Mouse (Mus musculus) liver, embryonic 16.5 days (tissue): ENCODE measurements around the gene Trim56. TPM values are rescaled to one million over a fixed set of nuclear protein-coding genes. Genes with fewer than 3 reads are reported as not detected.

Source experiments
- ATAC-seq: fragments of 200-750 bp; cut with Nextera tagmentation; 2 replicates; pipeline ENCODE4 v1.8.0; 2017; ENCODE audit warnings: low read depth, mild to moderate bottlenecking, moderate number of reproducible peaks, moderate library complexity
- H3K27ac ChIP-seq: fragments of 300-500 bp; sonication (generic); 2 replicates; pipeline ENCODE4 v1.5.1; 2014; ENCODE audit warnings: mild to moderate bottlenecking, low read length
- H3K27me3 ChIP-seq: fragments of 300-500 bp; sonication (generic); 2 replicates; pipeline ENCODE4 v1.6.1; 2014; ENCODE audit warnings: low read depth, low read length, mixed read lengths; ENCODE audit not compliant: control insufficient read depth, insufficient read depth
- H3K36me3 ChIP-seq: fragments of 300-500 bp; sonication (generic); 2 replicates; pipeline ENCODE4 v1.6.1; 2014; ENCODE audit warnings: mild to moderate bottlenecking; ENCODE audit not compliant: control insufficient read depth, insufficient read depth
- H3K4me1 ChIP-seq: fragments of 300-500 bp; sonication (generic); 2 replicates; pipeline ENCODE4 v1.6.1; 2014; ENCODE audit warnings: low read depth, low read length, mixed read lengths; ENCODE audit not compliant: control insufficient read depth
- H3K4me2 ChIP-seq: fragments of 300-500 bp; sonication (generic); 2 replicates; pipeline ENCODE4 v1.6.1; 2014; ENCODE audit warnings: low read depth, low read length, mixed read lengths
- H3K4me3 ChIP-seq: fragments of 300-500 bp; sonication (generic); 2 replicates; pipeline ENCODE4 v1.5.1; 2014; ENCODE audit warnings: low read depth, mild to moderate bottlenecking, low read length
- H3K9ac ChIP-seq: fragments of 300-500 bp; sonication (generic); 2 replicates; pipeline ENCODE4 v1.6.1; 2014; ENCODE audit warnings: low read depth, low read length
- H3K9me3 ChIP-seq: fragments of 300-500 bp; sonication (generic); replicated peaks from 2 replicates; pipeline ENCODE4 v1.6.1; 2016; ENCODE audit warnings: low read length; ENCODE audit not compliant: control insufficient read depth
- WGBS: fragments of 180-500 bp; shearing (Covaris S2); extraction: QIAGEN DNeasy Blood & Tissue Kit; methylation state at CpG from one replicate; pipeline ENCODE4 v1.1.7; 2014; ENCODE audit not compliant: insufficient replicate concordance; 5-methylcytosine and 5-hydroxymethylcytosine counted together
- polyA plus RNA-seq: library from polyadenylated mRNA; unstranded; fragments of >200 nt; fragmentation: Nextera tagmentation; extraction: Ambion mirVana; gene quantifications from 2 replicates; pipeline ENCODE4 v1.2.1, GENCODE M21; 2015

Gene Trim56
- polyA plus RNA-seq, 1 experiment from 2014 or later = 13.8 TPM

DNA sequence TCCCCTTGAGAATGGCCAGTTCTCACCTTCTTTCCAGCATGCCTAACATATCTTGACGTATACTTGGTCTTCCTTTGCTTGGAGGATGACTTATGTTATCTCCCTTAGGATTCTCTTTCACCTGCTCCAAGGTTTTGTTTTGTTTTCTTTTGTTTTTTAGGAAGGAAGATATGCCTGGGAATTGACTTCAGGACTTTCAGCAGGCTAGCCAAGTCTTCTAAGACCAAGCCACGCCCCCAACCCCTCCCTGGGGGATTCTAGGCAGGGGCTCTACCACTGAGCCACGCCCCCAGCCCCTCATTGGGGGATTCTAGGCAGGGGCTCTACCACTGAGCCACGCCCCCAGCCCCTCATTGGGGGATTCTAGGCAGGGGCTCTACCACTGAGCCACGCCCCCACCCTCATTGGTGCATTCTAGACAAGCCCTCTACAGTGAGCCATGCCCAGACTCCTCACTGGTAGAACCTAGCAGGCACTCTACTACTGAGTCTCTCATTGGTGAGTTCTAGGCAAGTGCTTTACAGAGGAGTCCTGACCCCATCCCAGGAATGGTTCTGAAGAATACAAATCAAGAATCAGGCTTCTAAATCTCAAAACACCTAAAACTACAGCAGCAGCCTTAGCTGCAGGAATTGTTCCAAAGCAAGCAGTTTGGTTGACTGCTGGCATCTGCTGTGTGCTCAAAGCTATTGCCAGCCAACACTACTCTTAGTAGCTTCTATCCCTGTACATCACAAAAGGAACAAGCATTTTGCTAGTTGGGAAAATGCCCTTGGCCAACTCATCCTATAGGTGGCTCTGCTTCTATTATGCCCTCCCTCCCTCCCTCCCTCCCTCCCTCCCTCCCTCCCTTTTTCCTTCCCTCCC lies 4.2 kb downstream of the Trim56 start:
- Histone ChIP-seq H3K4me1 (peaks cover 19% of the 10 kb centered on the region), H3K27me3 (no peaks in the 10 kb centered on the region), H3K4me2 (no peak overlapping the region), H3K36me3 (peaks cover 51% of the 10 kb centered on the region), H3K9me3 (peaks cover 49% of the 10 kb centered on the region), H3K27ac (no peak overlapping the region), H3K4me3 (no peak overlapping the region), H3K9ac (no peak overlapping the region)
- ATAC-seq = no peak
- WGBS = 96% methylated on average over 5 of the region's 5 CpGs

GRCm38 (mm10) chr5:137110863-137111262 lies 5.1 kb downstream of the Trim56 start:
- H3K9ac ChIP-seq = no peak overlapping the region
- peaks cover 51% of the 10 kb centered on the region for H3K36me3 ChIP-seq
- no peak overlapping the region for H3K27ac ChIP-seq
- H3K4me1 ChIP-seq = peaks cover 21% of the 10 kb centered on the region
- no peak overlapping the region for H3K4me3 ChIP-seq
- H3K4me2 ChIP-seq = no peak overlapping the region
- no peaks in the 10 kb centered on the region for H3K27me3 ChIP-seq
- WGBS = 92% methylated on average over 12 of the region's 12 CpGs
- H3K9me3 ChIP-seq = peaks cover 49% of the 10 kb centered on the region
- no peak for ATAC-seq

GRCm38 (mm10) chr5:137109941-137110593 lies 5.9 kb downstream of the Trim56 start:
- WGBS = 62% methylated on average over 25 of the region's 25 CpGs
- H3K4me2 ChIP-seq = no peak overlapping the region
- H3K4me1 ChIP-seq = peaks cover 25% of the 10 kb centered on the region
- H3K36me3 ChIP-seq = peaks cover 52% of the 10 kb centered on the region
- H3K9ac ChIP-seq = no peak overlapping the region
- ATAC-seq = no peak
- H3K9me3 ChIP-seq = peaks cover 49% of the 10 kb centered on the region
- no peak overlapping the region for H3K27ac ChIP-seq
- H3K4me3 ChIP-seq = no peak overlapping the region
- no peaks in the 10 kb centered on the region for H3K27me3 ChIP-seq

DNA sequence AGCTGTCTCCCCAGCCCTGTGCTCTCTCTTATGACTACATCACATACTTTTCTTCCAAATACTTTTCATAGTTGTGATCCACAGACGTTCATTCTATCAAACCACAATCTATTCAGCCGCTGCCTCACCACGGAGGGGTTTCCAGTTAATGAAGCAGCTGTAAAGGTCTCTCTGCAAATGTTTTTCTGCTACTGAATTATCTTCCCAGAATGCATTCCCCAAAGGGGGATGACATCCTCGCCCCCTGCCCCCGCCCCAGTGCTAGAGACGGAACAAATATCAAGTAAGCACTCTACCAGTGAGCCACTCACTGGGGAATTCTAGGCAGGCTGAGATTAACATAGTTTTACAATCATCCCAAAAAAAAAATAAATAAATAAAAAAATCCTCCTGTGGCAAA lies 7.9 kb downstream of the Trim56 start:
- no peak overlapping the region for H3K4me3 ChIP-seq
- H3K4me2 ChIP-seq = no peak overlapping the region
- no peak for ATAC-seq
- WGBS = 55% methylated on average over 6 of the region's 6 CpGs
- peaks cover 39% of the 10 kb centered on the region for H3K4me1 ChIP-seq
- H3K36me3 ChIP-seq = peaks cover 33% of the 10 kb centered on the region
- no peak overlapping the region for H3K9ac ChIP-seq
- H3K27ac ChIP-seq = no peak overlapping the region
- H3K27me3 ChIP-seq = no peaks in the 10 kb centered on the region
- H3K9me3 ChIP-seq = peaks cover 30% of the 10 kb centered on the region

GRCm38 (mm10) chr5:137107670-137108069 lies 8.3 kb downstream of the Trim56 start:
- H3K4me1 ChIP-seq = peaks cover 42% of the 10 kb centered on the region
- H3K36me3 ChIP-seq = peaks cover 28% of the 10 kb centered on the region
- H3K27me3 ChIP-seq = no peaks in the 10 kb centered on the region
- peaks cover 26% of the 10 kb centered on the region for H3K9me3 ChIP-seq
- H3K9ac ChIP-seq = no peak overlapping the region
- H3K4me3 ChIP-seq = no peak overlapping the region
- WGBS = 72% methylated on average over 8 of the region's 8 CpGs
- no peak for ATAC-seq
- no peak overlapping the region for H3K4me2 ChIP-seq
- no peak overlapping the region for H3K27ac ChIP-seq

GRCm38 (mm10) chr5:137107024-137107423 lies 9.0 kb downstream of the Trim56 start:
- peaks cover 48% of the 10 kb centered on the region for H3K4me1 ChIP-seq
- ATAC-seq = no peak
- no peak overlapping the region for H3K27ac ChIP-seq

DNA sequence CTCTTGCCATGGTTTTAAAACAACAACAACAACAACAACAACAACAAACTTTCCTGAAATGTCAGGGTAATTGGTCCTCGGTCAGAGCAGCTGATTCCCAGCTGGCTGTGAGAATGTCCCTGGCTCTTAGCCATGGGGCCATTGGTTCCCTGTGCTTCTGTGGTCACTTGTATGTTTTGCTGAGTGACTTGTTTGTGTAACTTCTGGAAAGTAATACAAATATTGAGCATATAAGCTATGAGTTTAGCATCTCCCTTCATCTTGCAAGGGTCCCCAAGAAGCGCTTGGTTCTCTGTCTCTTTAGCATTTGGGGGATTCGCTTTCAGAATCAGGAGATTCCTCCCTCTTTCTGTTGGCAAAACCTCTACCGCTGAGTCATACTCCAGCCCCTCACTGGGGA lies 9.6 kb downstream of the Trim56 start:
- WGBS = 70% methylated on average over 4 of the region's 4 CpGs
- Histone ChIP-seq H3K9me3 (peaks cover 16% of the 10 kb centered on the region), H3K9ac (no peak overlapping the region), H3K4me2 (no peak overlapping the region), H3K27me3 (no peaks in the 10 kb centered on the region), H3K4me1 (peaks cover 53% of the 10 kb centered on the region), H3K27ac (no peak overlapping the region), H3K36me3 (peaks cover 17% of the 10 kb centered on the region), H3K4me3 (no peak overlapping the region)
- no peak for ATAC-seq

More at GRCm38 (mm10) chr5:137107024-137107423, 9.0 kb downstream of the Trim56 start:
- Histone ChIP-seq H3K4me3 (no peak overlapping the region), H3K27me3 (no peaks in the 10 kb centered on the region), H3K9me3 (peaks cover 22% of the 10 kb centered on the region), H3K36me3 (peaks cover 23% of the 10 kb centered on the region), H3K9ac (no peak overlapping the region), H3K4me2 (no peak overlapping the region)
- 6% methylated on average over 6 of the region's 6 CpGs for WGBS

- peaks cover 2% of the 10 kb centered on the region; the same call in 1 of the 2 replicates for H3K36me3 ChIP-seq
- H3K4me3 ChIP-seq = no peak overlapping the region
- no peak for ATAC-seq
- peak overlapping the region; percentile 73 for H3K4me2 ChIP-seq
- peak overlapping the region; percentile 99 for H3K27ac ChIP-seq
- no peaks in the 10 kb centered on the region for H3K27me3 ChIP-seq
- H3K9ac ChIP-seq = peak overlapping the region; percentile 72
- peaks cover 69% of the 10 kb centered on the region for H3K4me1 ChIP-seq
- WGBS = 84% methylated on average over 2 of the region's 2 CpGs
- H3K9me3 ChIP-seq = no peaks in the 10 kb centered on the region
Measured at GRCm38 (mm10) chr5:137103969-137104368, 12.0 kb downstream of the Trim56 start.
